Mouse (Mus musculus) liver, embryonic 13.5 days (tissue): ENCODE data around the gene B4gat1. TPM values are rescaled to one million over a fixed set of nuclear protein-coding genes. Genes with fewer than 3 reads are reported as not detected.
"Not testable (repeated sequence)": the region's sequence is repeated elsewhere in the genome, so short reads cannot be mapped to it uniquely, and the experiment has no call there.

Experiments used
- ATAC-seq: fragments of 200-750 bp; cut with Nextera tagmentation; 2 replicates; pipeline ENCODE4 v1.8.0; 2017; ENCODE audit warnings: low read depth, mild to moderate bottlenecking, moderate number of reproducible peaks, moderate library complexity
- DNase-seq: peaks from one replicate; pipeline ENCODE4 v3.0.0; 2022
- H3K27ac ChIP-seq: fragments of 300-500 bp; sonication (generic); 2 replicates; pipeline ENCODE4 v1.5.1; 2015; ENCODE audit warnings: moderate library complexity, mild to moderate bottlenecking, inconsistent platforms
- H3K27me3 ChIP-seq: fragments of 300-500 bp; sonication (generic); 2 replicates; pipeline ENCODE4 v1.6.1; 2015; ENCODE audit warnings: mild to moderate bottlenecking, inconsistent platforms
- H3K36me3 ChIP-seq: fragments of 300-500 bp; sonication (generic); 2 replicates; pipeline ENCODE4 v1.6.1; 2015; ENCODE audit warnings: mild to moderate bottlenecking, inconsistent platforms
- H3K4me1 ChIP-seq: fragments of 300-500 bp; sonication (generic); replicated peaks from 2 replicates; pipeline ENCODE4 v1.6.1; 2015; ENCODE audit warnings: inconsistent platforms
- H3K4me2 ChIP-seq: fragments of 300-500 bp; sonication (generic); 2 replicates; pipeline ENCODE4 v1.6.1; 2015; ENCODE audit warnings: inconsistent platforms, mild to moderate bottlenecking, moderate library complexity
- H3K4me3 ChIP-seq: fragments of 300-500 bp; sonication (generic); replicated peaks from 2 replicates; pipeline ENCODE4 v1.5.1; 2015; ENCODE audit warnings: mild to moderate bottlenecking, inconsistent platforms
- H3K9ac ChIP-seq: fragments of 300-500 bp; sonication (generic); 2 replicates; pipeline ENCODE4 v1.6.1; 2015; ENCODE audit warnings: mild to moderate bottlenecking, inconsistent platforms
- H3K9me3 ChIP-seq: fragments of 300-500 bp; sonication (generic); replicated peaks from 2 replicates; pipeline ENCODE4 v1.6.1; 2016; ENCODE audit warnings: inconsistent platforms
- WGBS: fragments of 180-500 bp; shearing (Covaris S2); methylation state at CpG from one replicate; pipeline ENCODE4 v1.1.7; 2015; ENCODE audit not compliant: insufficient replicate concordance; 5-methylcytosine and 5-hydroxymethylcytosine counted together
- polyA plus RNA-seq: library from polyadenylated mRNA; unstranded; fragments of >200 nt; fragmentation: Nextera tagmentation; extraction: Ambion mirVana; gene quantifications from 2 replicates; pipeline ENCODE4 v1.2.1, GENCODE M21; 2015

B4gat1 gene
- polyA plus RNA-seq, 1 experiment from 2014 or later = 9.3 TPM

GRCm38 (mm10) chr19:5073028-5073427 is 34.4 kb downstream of the B4gat1 start:
- no peaks in the 10 kb centered on the region for H3K9me3 ChIP-seq
- H3K36me3 ChIP-seq = no peaks in the 10 kb centered on the region
- ATAC-seq = no peak; the same call in 1 of the 2 replicates
- H3K4me3 ChIP-seq = peak overlapping the region; percentile 59
- no peak overlapping the region for H3K27ac ChIP-seq
- peak overlapping the region; percentile 84 for H3K4me2 ChIP-seq
- WGBS = 1% methylated on average over 15 of the region's 15 CpGs
- 0 out of 2 replicates have a peak overlapping the region, but pooled peaks have one; percentile 17 for H3K9ac ChIP-seq
- peaks cover 47% of the 10 kb centered on the region for H3K4me1 ChIP-seq
- peaks cover 63% of the 10 kb centered on the region for H3K27me3 ChIP-seq
- peak; percentile 40 for DNase-seq

GRCm38 (mm10) chr19:5073518-5073917 is 34.9 kb downstream of the B4gat1 start:
- Histone ChIP-seq H3K4me1 (peaks cover 42% of the 10 kb centered on the region), H3K9ac (no peak overlapping the region), H3K36me3 (no peaks in the 10 kb centered on the region), H3K27ac (no peak overlapping the region), H3K4me2 (no peak overlapping the region), H3K4me3 (no peak overlapping the region), H3K27me3 (peaks cover 62% of the 10 kb centered on the region), H3K9me3 (no peaks in the 10 kb centered on the region)
- ATAC-seq = no peak
- WGBS = 30% methylated on average over 5 of the region's 5 CpGs
- DNase-seq = no peak

- WGBS = 69% methylated on average over 1 of the region's 1 CpGs
- Histone ChIP-seq H3K36me3 (no peaks in the 10 kb centered on the region), H3K4me1 (no peaks in the 10 kb centered on the region), H3K27me3 (peaks cover 71% of the 10 kb centered on the region), H3K4me2 (no peak overlapping the region), H3K27ac (no peak overlapping the region), H3K9ac (no peak overlapping the region), H3K9me3 (no peaks in the 10 kb centered on the region), H3K4me3 (no peak overlapping the region)
- ATAC-seq (no peak), DNase-seq (no peak)
These were observed 40.7 kb downstream of the B4gat1 start for GRCm38 (mm10) chr19:5079279-5079678.

- Histone ChIP-seq H3K36me3 (no peaks in the 10 kb centered on the region), H3K9me3 (no peaks in the 10 kb centered on the region), H3K27ac (no peak overlapping the region), H3K9ac (no peak overlapping the region), H3K27me3 (peaks cover 80% of the 10 kb centered on the region), H3K4me1 (peaks cover 14% of the 10 kb centered on the region), H3K4me3 (no peak overlapping the region), H3K4me2 (no peak overlapping the region)
- 53% methylated on average over 18 of the region's 18 CpGs for WGBS
- DNase-seq (no peak), ATAC-seq (no peak)
These were observed 43.4 kb downstream of the B4gat1 start for GRCm38 (mm10) chr19:5082005-5082404.

- 47% methylated on average over 24 of the region's 24 CpGs for WGBS
- ATAC-seq = no peak
- DNase-seq = no peak
These were observed 44.0 kb downstream of the B4gat1 start for GRCm38 (mm10) chr19:5082596-5082995.

GRCm38 (mm10) chr19:5083961-5084833 is 45.6 kb downstream of the B4gat1 start:
- H3K9me3 ChIP-seq = no peaks in the 10 kb centered on the region
- no peak overlapping the region for H3K27ac ChIP-seq
- peak overlapping the region; percentile 62; the same call in 1 of the 2 replicates for H3K4me3 ChIP-seq
- H3K4me2 ChIP-seq = peak overlapping the region; percentile 84; the same call in 1 of the 2 replicates
- no peak overlapping the region for H3K9ac ChIP-seq
- no peaks in the 10 kb centered on the region for H3K36me3 ChIP-seq
- ATAC-seq = no peak
- no peak for DNase-seq
- H3K4me1 ChIP-seq = peaks cover 29% of the 10 kb centered on the region
- peaks cover 81% of the 10 kb centered on the region for H3K27me3 ChIP-seq
- WGBS = 62% methylated on average over 3 of the region's 3 CpGs

More at GRCm38 (mm10) chr19:5082596-5082995, 44.0 kb downstream of the B4gat1 start:
- Histone ChIP-seq H3K4me2 (no peak overlapping the region), H3K36me3 (no peaks in the 10 kb centered on the region), H3K4me1 (peaks cover 20% of the 10 kb centered on the region), H3K27me3 (peaks cover 85% of the 10 kb centered on the region), H3K27ac (no peak overlapping the region), H3K9ac (no peak overlapping the region), H3K4me3 (no peak overlapping the region), H3K9me3 (no peaks in the 10 kb centered on the region)

GRCm38 (mm10) chr19:5084834-5085144 is 46.2 kb downstream of the B4gat1 start:
- Histone ChIP-seq H3K36me3 (0 out of 2 replicates have a peak, but pooled peaks cover 2% of the 10 kb centered on the region), H3K27ac (no peak overlapping the region), H3K27me3 (peaks cover 77% of the 10 kb centered on the region), H3K4me3 (peak overlapping the region; percentile 62), H3K9me3 (no peaks in the 10 kb centered on the region), H3K4me2 (peak overlapping the region; percentile 84), H3K9ac (no peak overlapping the region), H3K4me1 (peaks cover 34% of the 10 kb centered on the region)
- no peak for ATAC-seq
- 7% methylated on average over 15 of the region's 15 CpGs for WGBS
- no peak for DNase-seq

GRCm38 (mm10) chr19:5085145-5085863 is 46.7 kb downstream of the B4gat1 start, which contains the start of gene Tmem151a:
Gene Tmem151a, minus strand, starts transcription at chr19:5085531.
- peaks cover 72% of the 10 kb centered on the region for H3K27me3 ChIP-seq
- peak within 1 kb of the TSS; percentile 22; the same call in 1 of the 2 replicates for H3K9ac ChIP-seq
- 2% methylated on average over 67 of the region's 69 CpGs for WGBS
- H3K36me3 ChIP-seq = peaks cover 6% of the 10 kb centered on the region
- peak within 1 kb of the TSS; percentile 62 for H3K4me3 ChIP-seq
- H3K4me1 ChIP-seq = peaks cover 34% of the 10 kb centered on the region
- no peak within 1 kb of the TSS for H3K27ac ChIP-seq
- no peaks in the 10 kb centered on the region for H3K9me3 ChIP-seq
- H3K4me2 ChIP-seq = peak within 1 kb of the TSS; percentile 84
- no peak for DNase-seq
- no peak for ATAC-seq

- peaks cover 60% of the 10 kb centered on the region for H3K27me3 ChIP-seq
- not testable (repeated sequence) for ATAC-seq, H3K27ac ChIP-seq, H3K4me2 ChIP-seq, H3K9me3 ChIP-seq, H3K9ac ChIP-seq, H3K4me3 ChIP-seq, DNase-seq
- 40% methylated on average over 4 of the region's 4 CpGs for WGBS
- peaks cover 17% of the 10 kb centered on the region for H3K36me3 ChIP-seq
- H3K4me1 ChIP-seq = peaks cover 34% of the 10 kb centered on the region
These were observed 47.9 kb downstream of the B4gat1 start for GRCm38 (mm10) chr19:5086533-5086932.

- ATAC-seq = peak; percentile 92
- H3K4me3 ChIP-seq = peak within 1 kb of the TSS; percentile 77
- H3K4me1 ChIP-seq = peaks cover 34% of the 10 kb centered on the region
- H3K27me3 ChIP-seq = peaks cover 44% of the 10 kb centered on the region
- H3K9me3 ChIP-seq = no peaks in the 10 kb centered on the region
- H3K27ac ChIP-seq = peak within 1 kb of the TSS; percentile 84
- peak; percentile 90 for DNase-seq
- WGBS = under 1% methylated on average over 58 of the region's 58 CpGs
- H3K9ac ChIP-seq = peak within 1 kb of the TSS; percentile 77
- H3K4me2 ChIP-seq = peak within 1 kb of the TSS; percentile 82
- peaks cover 30% of the 10 kb centered on the region for H3K36me3 ChIP-seq
These were observed 49.5 kb downstream of the B4gat1 start, which contains the start of gene Yif1a for GRCm38 (mm10) chr19:5087884-5088728. Gene Yif1a, plus strand, starts transcription at chr19:5088538.
